Mouse (Mus musculus) G1E (cell line): ENCODE data around the gene Spsb3. TPM values are rescaled to one million over a fixed set of nuclear protein-coding genes. Genes with fewer than 3 reads are reported as not detected.
A peak's percentile ranks its signal among the peaks of the same experiment; 100 is the strongest.

Experiments
- ATAC-seq: 2 replicates; pipeline ENCODE4 v1.8.0; 2016; ENCODE audit warnings: mild to moderate bottlenecking; ENCODE audit not compliant: insufficient number of reproducible peaks, poor library complexity, low FRiP score, severe bottlenecking; ENCODE audit errors: extremely low read depth
- DNase-seq: peaks from one replicate; pipeline ENCODE4 v3.0.0; 2012; ENCODE audit warnings: low spot score
- H3K27me3 ChIP-seq: 2 replicates; pipeline ENCODE4 v1.6.1; 2012; ENCODE audit warnings: mild to moderate bottlenecking, low read length, inconsistent platforms; ENCODE audit not compliant: insufficient read depth
- H3K36me3 ChIP-seq: replicated peaks from 2 replicates; pipeline ENCODE3; 2012; ENCODE audit warnings: mild to moderate bottlenecking, inconsistent platforms
- H3K4me1 ChIP-seq: 2 replicates; pipeline ENCODE4 v1.6.1; 2012; ENCODE audit warnings: low read depth, low read length, inconsistent platforms, mixed read lengths; ENCODE audit not compliant: insufficient read depth
- H3K4me3 ChIP-seq: 2 replicates; pipeline ENCODE4 v1.5.1; 2012; ENCODE audit warnings: low read depth, mild to moderate bottlenecking, inconsistent platforms, low read length, moderate library complexity, mixed read lengths
- H3K9me3 ChIP-seq: replicated peaks from 2 replicates; pipeline ENCODE4 v1.6.1; 2012; ENCODE audit warnings: inconsistent platforms
- CTCF ChIP-seq: IDR thresholded peaks from 2 replicates; pipeline ENCODE4 v1.5.1; 2012; ENCODE audit warnings: low read depth, low read length, inconsistent platforms, mixed read lengths
- GATA1 ChIP-seq: IDR thresholded peaks from 2 replicates; pipeline ENCODE4 v1.6.1; 2012; ENCODE audit warnings: borderline replicate concordance, low read length, inconsistent platforms, mixed read lengths
- GATA2 ChIP-seq: IDR thresholded peaks from 2 replicates; pipeline ENCODE4 v1.6.1; 2012; ENCODE audit warnings: low read depth, low read length, inconsistent platforms, borderline replicate concordance
- POLR2AphosphoS5 ChIP-seq: IDR thresholded peaks from 2 replicates; pipeline ENCODE4 v1.6.1; 2012; ENCODE audit warnings: low read depth, low read length, inconsistent platforms; ENCODE audit not compliant: insufficient replicate concordance
- TAL1 ChIP-seq: conservative IDR thresholded peaks from 2 replicates; pipeline ENCODE4 v1.6.1; 2012; ENCODE audit warnings: low read depth, low read length, inconsistent platforms, mixed read lengths
- polyA plus RNA-seq: library from polyadenylated mRNA; stranded (reverse); fragments of >175 nt; gene quantifications from 2 replicates; pipeline ENCODE4 v1.2.3, GENCODE M21; 2012
- total RNA-seq, 2 experiments: library from RNA; stranded (forward) in 1 of 2; stranded (reverse) in 1 of 2; fragments of 200-1000 nt in 1 of 2; fragments of >200 nt in 1 of 2; fragmentation: Nextera tagmentation in 1 of 2; gene quantifications; 2 replicates each; pipeline ENCODE4 v1.2.3; 2014 to 2017

Gene Spsb3
- total and polyA plus RNA-seq, 3 experiments, result 12.8 to 35.1 (median 15.9) TPM

GRCm38 (mm10) chr17:24855838-24856464, 30.5 kb upstream of the Spsb3 start:
- no peaks in the 10 kb centered on the region for H3K9me3 ChIP-seq
- TF ChIP-seq POLR2AphosphoS5, result no peak
- no peak for TF ChIP-seq GATA1
- TF ChIP-seq GATA2, result no peak
- no peak for TF ChIP-seq TAL1
- TF ChIP-seq CTCF, result no peak
- no peak overlapping the region for H3K4me3 ChIP-seq
- DNase-seq (no peak), ATAC-seq (no peak)
- H3K27me3 ChIP-seq, result no peaks in the 10 kb centered on the region
- H3K4me1 ChIP-seq, result peaks cover 39% of the 10 kb centered on the region
- H3K36me3 ChIP-seq, result peaks cover 80% of the 10 kb centered on the region

- DNase-seq (no peak), ATAC-seq (no peak)
- TF ChIP-seq GATA2 (no peak), CTCF (no peak)
Observed at GRCm38 (mm10) chr17:24856589-24856988, 29.9 kb upstream of the Spsb3 start.

GRCm38 (mm10) chr17:24857831-24858470, 28.5 kb upstream of the Spsb3 start:
- no peak overlapping the region; the same call in 1 of the 2 replicates for H3K4me3 ChIP-seq
- H3K36me3 ChIP-seq, result peaks cover 92% of the 10 kb centered on the region
- ATAC-seq, result no peak
- H3K9me3 ChIP-seq, result no peaks in the 10 kb centered on the region
- H3K27me3 ChIP-seq, result no peaks in the 10 kb centered on the region
- peaks cover 29% of the 10 kb centered on the region for H3K4me1 ChIP-seq
- TF ChIP-seq POLR2AphosphoS5 (no peak), GATA2 (no peak), CTCF (no peak), GATA1 (no peak), TAL1 (no peak)
- DNase-seq, result no peak

More at GRCm38 (mm10) chr17:24856589-24856988, 29.9 kb upstream of the Spsb3 start:
- Histone ChIP-seq H3K27me3 (no peaks in the 10 kb centered on the region), H3K36me3 (peaks cover 86% of the 10 kb centered on the region), H3K4me3 (no peak overlapping the region), H3K9me3 (no peaks in the 10 kb centered on the region), H3K4me1 (peaks cover 33% of the 10 kb centered on the region)

- peaks cover 29% of the 10 kb centered on the region for H3K4me1 ChIP-seq
- peaks cover 93% of the 10 kb centered on the region for H3K36me3 ChIP-seq
- no peaks in the 10 kb centered on the region for H3K27me3 ChIP-seq
- ATAC-seq, result peak; percentile 60
- H3K4me3 ChIP-seq, result no peak overlapping the region
- H3K9me3 ChIP-seq, result no peaks in the 10 kb centered on the region
- peak; percentile 71 for DNase-seq
- TF ChIP-seq POLR2AphosphoS5 (no peak), TAL1 (peak; percentile 62)
Observed at GRCm38 (mm10) chr17:24858967-24859366, 27.5 kb upstream of the Spsb3 start.

GRCm38 (mm10) chr17:24860076-24860475, 26.4 kb upstream of the Spsb3 start:
- no peak for DNase-seq
- 0 out of 2 replicates have a peak overlapping the region, but pooled peaks have one; percentile 18 for H3K4me3 ChIP-seq
- no peak for ATAC-seq
- no peaks in the 10 kb centered on the region for H3K27me3 ChIP-seq
- H3K9me3 ChIP-seq, result no peaks in the 10 kb centered on the region
- peaks cover 95% of the 10 kb centered on the region for H3K36me3 ChIP-seq
- TF ChIP-seq TAL1, result no peak
- no peak for TF ChIP-seq CTCF
- no peak for TF ChIP-seq POLR2AphosphoS5
- no peak for TF ChIP-seq GATA1
- TF ChIP-seq GATA2, result no peak
- H3K4me1 ChIP-seq, result peaks cover 29% of the 10 kb centered on the region

- DNase-seq, result no peak
- no peaks in the 10 kb centered on the region for H3K9me3 ChIP-seq
- H3K27me3 ChIP-seq, result no peaks in the 10 kb centered on the region
- no peak for ATAC-seq
- no peak overlapping the region for H3K4me3 ChIP-seq
- no peak for TF ChIP-seq POLR2AphosphoS5
- TF ChIP-seq GATA1, result no peak
- H3K4me1 ChIP-seq, result peaks cover 29% of the 10 kb centered on the region
- peaks cover 94% of the 10 kb centered on the region for H3K36me3 ChIP-seq
Observed at GRCm38 (mm10) chr17:24861785-24862184, 24.7 kb upstream of the Spsb3 start.
